Mouse (Mus musculus) intestine, embryonic 15.5 days (tissue): ENCODE results near the gene Ddah2. TPM values are rescaled to one million over a fixed set of nuclear protein-coding genes. Genes with fewer than 3 reads are reported as not detected.
"Not testable (repeated sequence)": the region's sequence is repeated elsewhere in the genome, so short reads cannot be mapped to it uniquely, and the experiment has no call there.

Experiments
- ATAC-seq: fragments of 200-750 bp; cut with Nextera tagmentation; 2 replicates; pipeline ENCODE4 v1.8.0; 2017; ENCODE audit warnings: moderate TSS enrichment, moderate library complexity
- H3K27ac ChIP-seq: fragments of 300-500 bp; sonication (generic); 2 replicates; pipeline ENCODE4 v1.5.1; 2015; ENCODE audit warnings: mild to moderate bottlenecking, inconsistent platforms
- H3K27me3 ChIP-seq: fragments of 300-500 bp; sonication (generic); replicated peaks from 2 replicates; pipeline ENCODE4 v1.6.1; 2015; ENCODE audit warnings: inconsistent platforms
- H3K36me3 ChIP-seq: fragments of 300-500 bp; sonication (generic); 2 replicates; pipeline ENCODE4 v1.6.1; 2015; ENCODE audit warnings: inconsistent platforms
- H3K4me1 ChIP-seq: fragments of 300-500 bp; sonication (generic); replicated peaks from 2 replicates; pipeline ENCODE4 v1.6.1; 2015; ENCODE audit warnings: inconsistent platforms
- H3K4me2 ChIP-seq: fragments of 300-500 bp; sonication (generic); replicated peaks from 2 replicates; pipeline ENCODE4 v1.6.1; 2015; ENCODE audit warnings: mild to moderate bottlenecking, inconsistent platforms
- H3K4me3 ChIP-seq: fragments of 300-500 bp; sonication (generic); replicated peaks from 2 replicates; pipeline ENCODE4 v1.5.1; 2015; ENCODE audit warnings: inconsistent platforms
- H3K9ac ChIP-seq: fragments of 300-500 bp; sonication (generic); 2 replicates; pipeline ENCODE4 v1.6.1; 2015; ENCODE audit warnings: inconsistent platforms
- H3K9me3 ChIP-seq: fragments of 300-500 bp; sonication (generic); 2 replicates; pipeline ENCODE4 v1.6.1; 2016; ENCODE audit warnings: inconsistent platforms
- WGBS: fragments of 180-500 bp; shearing (Covaris S2); methylation state at CpG from one replicate; pipeline ENCODE4 v1.1.7; 2015; 5-methylcytosine and 5-hydroxymethylcytosine counted together
- polyA plus RNA-seq: library from polyadenylated mRNA; unstranded; fragments of >200 nt; fragmentation: Nextera tagmentation; extraction: Ambion mirVana; gene quantifications from 2 replicates; pipeline ENCODE4 v1.2.1, GENCODE M21; 2015

The Ddah2 gene
- polyA plus RNA-seq, 1 experiment from 2014 or later: 190 TPM

- no peak for ATAC-seq
These were observed 27.6 kb upstream of the Ddah2 start for GRCm38 (mm10) chr17:35031272-35031671.

GRCm38 (mm10) chr17:35031880-35032279 is 27.0 kb upstream of the Ddah2 start:
- ATAC-seq: no peak

More at GRCm38 (mm10) chr17:35031272-35031671, 27.6 kb upstream of the Ddah2 start:
- H3K4me3 ChIP-seq: no peak overlapping the region
- no peaks in the 10 kb centered on the region for H3K27me3 ChIP-seq
- no peak overlapping the region for H3K4me2 ChIP-seq
- no peak overlapping the region for H3K9ac ChIP-seq
- no peaks in the 10 kb centered on the region for H3K36me3 ChIP-seq
- 92% methylated on average over 11 of the region's 11 CpGs for WGBS
- peaks cover 24% of the 10 kb centered on the region for H3K4me1 ChIP-seq
- no peaks in the 10 kb centered on the region for H3K9me3 ChIP-seq
- H3K27ac ChIP-seq: no peak overlapping the region

GRCm38 (mm10) chr17:35032323-35032870 is 26.4 kb upstream of the Ddah2 start:
- ATAC-seq: no peak
- 67% methylated on average over 8 of the region's 8 CpGs for WGBS
- no peak overlapping the region for H3K27ac ChIP-seq

More at GRCm38 (mm10) chr17:35031880-35032279, 27.0 kb upstream of the Ddah2 start:
- no peak overlapping the region for H3K4me2 ChIP-seq
- no peaks in the 10 kb centered on the region for H3K36me3 ChIP-seq
- no peak overlapping the region for H3K9ac ChIP-seq
- H3K4me1 ChIP-seq: peaks cover 20% of the 10 kb centered on the region
- no peak overlapping the region for H3K27ac ChIP-seq
- no peaks in the 10 kb centered on the region for H3K27me3 ChIP-seq
- no peak overlapping the region for H3K4me3 ChIP-seq
- 84% methylated on average over 7 of the region's 7 CpGs for WGBS
- no peaks in the 10 kb centered on the region for H3K9me3 ChIP-seq

GRCm38 (mm10) chr17:35033703-35034102 is 25.1 kb upstream of the Ddah2 start:
- not testable (repeated sequence) for H3K9ac ChIP-seq, H3K27ac ChIP-seq, H3K9me3 ChIP-seq, H3K4me3 ChIP-seq, H3K36me3 ChIP-seq, H3K27me3 ChIP-seq, ATAC-seq, H3K4me2 ChIP-seq
- H3K4me1 ChIP-seq: peaks cover 13% of the 10 kb centered on the region; the same call in 1 of the 2 replicates
- WGBS: 62% methylated on average over 1 of the region's 1 CpGs

More at GRCm38 (mm10) chr17:35032323-35032870, 26.4 kb upstream of the Ddah2 start:
- Histone ChIP-seq H3K4me2 (no peak overlapping the region), H3K4me1 (peaks cover 20% of the 10 kb centered on the region), H3K9ac (no peak overlapping the region), H3K9me3 (no peaks in the 10 kb centered on the region), H3K36me3 (no peaks in the 10 kb centered on the region), H3K4me3 (no peak overlapping the region), H3K27me3 (no peaks in the 10 kb centered on the region)

- ATAC-seq: no peak
- H3K36me3 ChIP-seq: no peaks in the 10 kb centered on the region
- H3K27me3 ChIP-seq: no peaks in the 10 kb centered on the region
- no peak overlapping the region for H3K4me2 ChIP-seq
- no peak overlapping the region for H3K9ac ChIP-seq
- no peak overlapping the region for H3K27ac ChIP-seq
- no peak overlapping the region for H3K4me3 ChIP-seq
- WGBS: 52% methylated on average over 6 of the region's 6 CpGs
- H3K9me3 ChIP-seq: no peaks in the 10 kb centered on the region
- H3K4me1 ChIP-seq: peaks cover 5% of the 10 kb centered on the region; the same call in 1 of the 2 replicates
These were observed 23.9 kb upstream of the Ddah2 start for GRCm38 (mm10) chr17:35034896-35035295.

GRCm38 (mm10) chr17:35039121-35039873 is 19.5 kb upstream of the Ddah2 start:
- no peak overlapping the region for H3K9ac ChIP-seq
- 84% methylated on average over 11 of the region's 11 CpGs for WGBS
- H3K27me3 ChIP-seq: no peaks in the 10 kb centered on the region
- H3K4me2 ChIP-seq: no peak overlapping the region
- no peak for ATAC-seq
- no peak overlapping the region for H3K27ac ChIP-seq
- no peak overlapping the region for H3K4me3 ChIP-seq
- no peaks in the 10 kb centered on the region for H3K36me3 ChIP-seq
- H3K4me1 ChIP-seq: 0 out of 2 replicates have a peak, but pooled peaks cover 4% of the 10 kb centered on the region
- H3K9me3 ChIP-seq: no peaks in the 10 kb centered on the region

- WGBS: 80% methylated on average over 4 of the region's 4 CpGs
- H3K9me3 ChIP-seq: no peaks in the 10 kb centered on the region
- no peaks in the 10 kb centered on the region for H3K36me3 ChIP-seq
- peaks cover 22% of the 10 kb centered on the region for H3K4me1 ChIP-seq
- H3K27me3 ChIP-seq: no peaks in the 10 kb centered on the region
- H3K4me3 ChIP-seq: no peak overlapping the region
- no peak overlapping the region for H3K4me2 ChIP-seq
- no peak for ATAC-seq
- 0 out of 2 replicates have a peak overlapping the region, but pooled peaks have one; percentile 11 for H3K27ac ChIP-seq
- H3K9ac ChIP-seq: no peak overlapping the region
These were observed 15.0 kb upstream of the Ddah2 start for GRCm38 (mm10) chr17:35043794-35044193.

- no peak for ATAC-seq
- H3K9me3 ChIP-seq: no peaks in the 10 kb centered on the region
- no peaks in the 10 kb centered on the region for H3K27me3 ChIP-seq
- H3K4me1 ChIP-seq: peaks cover 29% of the 10 kb centered on the region
- H3K27ac ChIP-seq: peak overlapping the region; percentile 92; the same call in 1 of the 2 replicates
- H3K36me3 ChIP-seq: no peaks in the 10 kb centered on the region
- H3K4me3 ChIP-seq: peak overlapping the region; percentile 58
- no peak overlapping the region for H3K9ac ChIP-seq
- 68% methylated on average over 7 of the region's 7 CpGs for WGBS
- peak overlapping the region; percentile 99 for H3K4me2 ChIP-seq
These were observed 13.7 kb upstream of the Ddah2 start for GRCm38 (mm10) chr17:35044904-35045806.

- 3% methylated on average over 48 of the region's 48 CpGs for WGBS
- peak overlapping the region; percentile 58 for H3K4me3 ChIP-seq
- peak overlapping the region; percentile 91 for H3K9ac ChIP-seq
- peaks cover 29% of the 10 kb centered on the region for H3K4me1 ChIP-seq
- no peaks in the 10 kb centered on the region for H3K36me3 ChIP-seq
- ATAC-seq: no peak
- H3K4me2 ChIP-seq: peak overlapping the region; percentile 99
- H3K27me3 ChIP-seq: no peaks in the 10 kb centered on the region
- no peaks in the 10 kb centered on the region for H3K9me3 ChIP-seq
- H3K27ac ChIP-seq: peak overlapping the region; percentile 92
These were observed 12.8 kb upstream of the Ddah2 start for GRCm38 (mm10) chr17:35045807-35046680.

- peak within 1 kb of the TSS; percentile 58 for H3K4me3 ChIP-seq
- no peaks in the 10 kb centered on the region for H3K36me3 ChIP-seq
- ATAC-seq: peak; percentile 92
- peaks cover 30% of the 10 kb centered on the region for H3K4me1 ChIP-seq
- H3K27me3 ChIP-seq: no peaks in the 10 kb centered on the region
- no peaks in the 10 kb centered on the region for H3K9me3 ChIP-seq
- 2% methylated on average over 33 of the region's 33 CpGs for WGBS
- peak within 1 kb of the TSS; percentile 91 for H3K9ac ChIP-seq
- peak within 1 kb of the TSS; percentile 100 for H3K27ac ChIP-seq
- H3K4me2 ChIP-seq: peak within 1 kb of the TSS; percentile 99
These were observed 12.0 kb upstream of the Ddah2 start, which contains the start of gene Msh5 for GRCm38 (mm10) chr17:35046681-35047455. Gene Msh5 (minus strand): TSS chr17:35046745.

GRCm38 (mm10) chr17:35047688-35048087 is 11.1 kb upstream of the Ddah2 start:
- Histone ChIP-seq H3K4me1 (peaks cover 39% of the 10 kb centered on the region), H3K9ac (0 out of 2 replicates have a peak overlapping the region, but pooled peaks have one; percentile 1)
- ATAC-seq: peak; percentile 27

More at GRCm38 (mm10) chr17:35047688-35048087, 11.1 kb upstream of the Ddah2 start:
- Histone ChIP-seq H3K9me3 (no peaks in the 10 kb centered on the region), H3K27me3 (no peaks in the 10 kb centered on the region), H3K36me3 (peaks cover 1% of the 10 kb centered on the region), H3K4me2 (peak overlapping the region; percentile 99), H3K4me3 (peak overlapping the region; percentile 16), H3K27ac (peak overlapping the region; percentile 100)
- 53% methylated on average over 1 of the region's 1 CpGs for WGBS
